Mouse (Mus musculus) mesoderm, embryonic 11.5 days (tissue): ENCODE measurements at regions not wholly inside any gene's neighbourhood (a gene's known extent, or its start where the extent isn't known, plus 50 kb on each side); places are given as distances from the start of the nearest gene placed in this dataset.
A peak's percentile ranks its signal among the peaks of the same experiment; 100 is the strongest.

Experiments used
- DNase-seq: peaks from one replicate; pipeline ENCODE4 v3.0.0-alpha.2; 2012; ENCODE audit warnings: low read depth, low spot score

DNA sequence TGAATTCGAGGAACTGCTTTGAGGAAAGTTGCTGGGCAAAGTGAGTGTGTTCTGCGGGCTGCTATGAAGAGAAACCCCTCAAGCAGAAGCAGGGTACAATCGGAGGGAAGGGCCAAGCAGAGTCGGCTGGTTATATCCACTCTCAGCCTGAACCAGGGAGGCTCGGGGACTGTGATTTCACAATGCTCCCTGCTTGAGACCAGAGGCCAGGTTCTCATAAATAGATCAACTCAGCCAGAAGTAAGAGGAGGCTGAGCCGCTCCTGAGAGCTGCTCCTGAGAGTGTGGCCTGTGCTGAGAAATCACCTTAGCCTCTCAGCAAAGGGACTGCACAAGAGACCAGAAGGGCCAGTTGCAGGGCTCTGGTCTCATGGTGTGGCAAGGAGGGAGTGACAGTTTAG, 149.6 kb downstream of the Tfap2c start:
- no peak for DNase-seq

- no peak for DNase-seq
Observed at GRCm38 (mm10) chr2:172699654-172700053, 150.3 kb downstream of the Tfap2c start.

- DNase-seq: no peak
Observed at GRCm38 (mm10) chr2:172710641-172711040, 161.2 kb downstream of the Tfap2c start.

GRCm38 (mm10) chr2:172726701-172727100, 177.3 kb downstream of the Tfap2c start:
- DNase-seq: no peak

DNA sequence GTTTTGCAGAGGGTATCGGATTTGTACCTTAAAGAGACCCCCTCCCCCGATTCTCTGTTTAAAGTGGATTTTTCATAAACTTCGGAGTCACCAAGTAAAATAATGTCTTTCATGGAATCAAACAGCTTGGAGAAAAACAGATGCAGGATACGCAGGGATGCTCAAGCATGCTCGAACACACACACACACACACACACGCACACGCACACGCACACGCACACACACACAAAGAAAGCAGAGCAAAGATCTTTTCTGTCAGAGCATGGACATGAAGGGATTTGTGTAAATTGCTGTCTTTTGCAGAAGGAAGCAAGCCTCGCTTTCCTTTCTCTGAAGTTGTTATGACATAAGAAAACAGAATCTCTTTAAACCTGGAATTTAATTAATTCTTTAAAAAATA, 178.2 kb downstream of the Tfap2c start:
- no peak for DNase-seq

DNA sequence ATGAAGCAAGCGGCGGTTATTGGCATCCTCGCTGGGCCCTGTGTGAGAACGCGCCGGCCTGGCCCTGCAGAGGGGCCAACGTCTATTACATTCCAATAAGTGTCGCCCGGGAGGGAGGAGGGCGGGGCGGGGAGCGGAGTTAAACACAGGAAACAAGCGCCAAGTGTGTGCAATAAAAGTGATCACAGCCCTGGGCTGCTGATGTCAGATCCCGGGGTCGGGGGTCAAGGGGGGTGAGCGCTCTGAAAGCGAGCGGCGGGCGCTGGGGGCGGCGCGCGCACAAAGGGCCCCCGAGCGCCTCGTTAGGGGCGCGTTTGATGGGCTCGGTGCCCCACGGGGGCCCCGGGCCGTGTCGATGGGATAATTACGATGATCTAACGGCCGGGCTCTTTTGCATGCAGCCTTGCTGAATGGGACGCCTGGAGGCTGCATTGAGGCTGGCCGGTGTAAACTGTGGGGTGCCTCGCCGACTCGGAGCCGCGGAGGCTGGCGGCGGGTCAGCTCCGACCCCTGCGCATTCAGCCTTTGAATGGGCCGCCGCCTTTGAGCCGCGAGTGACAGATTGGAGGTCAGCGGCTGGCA, 178.9 kb downstream of the Tfap2c start:
- peak; percentile 88 for DNase-seq

- DNase-seq: no peak
Observed at GRCm38 (mm10) chr2:172729151-172729550, 179.8 kb downstream of the Tfap2c start.

- no peak for DNase-seq
Observed at GRCm38 (mm10) chr2:172729741-172730140, 180.3 kb downstream of the Tfap2c start.

- DNase-seq: peak; percentile 59
Observed at GRCm38 (mm10) chr2:172731408-172731807, 182.0 kb downstream of the Tfap2c start.

GRCm38 (mm10) chr2:172732453-172733210, 183.2 kb downstream of the Tfap2c start:
- DNase-seq: no peak

DNA sequence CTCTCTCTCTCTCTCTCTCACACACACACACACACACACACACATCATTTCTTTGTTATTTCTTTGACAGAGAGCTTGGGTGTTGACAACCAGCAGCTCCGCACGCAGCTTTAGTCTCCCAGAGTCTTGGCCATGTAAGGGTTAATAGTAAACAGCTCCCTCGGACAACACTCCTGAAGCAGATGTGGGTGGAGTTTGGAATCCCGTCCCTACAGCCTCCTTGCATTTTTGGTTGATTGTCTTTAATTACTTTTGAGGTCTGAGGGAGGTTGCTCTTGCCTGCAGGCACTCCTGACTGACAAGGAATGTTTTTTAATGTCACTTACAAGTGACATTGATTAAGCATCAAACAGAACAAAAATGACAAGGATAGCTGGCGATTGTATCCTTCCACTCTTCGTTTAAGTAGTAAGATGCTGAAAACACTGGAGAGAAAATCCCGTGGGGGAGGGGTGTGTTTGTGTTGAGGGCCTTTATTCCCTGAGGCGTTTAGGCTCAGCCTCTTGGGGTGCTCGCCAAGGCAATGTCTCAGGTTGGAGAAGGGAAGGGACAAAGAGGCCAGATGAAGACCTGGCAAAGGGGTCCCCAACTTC, 184.1 kb downstream of the Tfap2c start:
- DNase-seq: no peak

DNA sequence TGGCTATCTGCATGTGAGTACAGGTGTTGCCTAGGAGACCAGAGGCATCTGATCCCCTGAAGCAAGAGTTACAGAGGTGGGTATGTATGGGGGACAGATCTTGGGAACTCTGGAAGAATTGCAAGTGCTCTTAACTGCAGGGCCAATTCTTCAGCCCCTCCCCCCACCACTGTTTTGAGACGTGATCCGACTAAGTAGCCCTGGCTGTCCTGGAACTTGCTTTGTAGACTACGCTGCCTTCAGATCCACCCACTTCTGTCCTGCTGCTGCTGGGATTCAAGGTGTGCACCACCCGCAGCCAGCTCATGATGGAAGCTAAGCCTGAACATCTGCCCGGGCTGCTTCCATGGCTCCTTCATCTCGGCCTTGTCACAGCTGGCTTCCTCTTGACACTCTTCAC, 186.2 kb downstream of the Tfap2c start:
- DNase-seq: no peak

DNA sequence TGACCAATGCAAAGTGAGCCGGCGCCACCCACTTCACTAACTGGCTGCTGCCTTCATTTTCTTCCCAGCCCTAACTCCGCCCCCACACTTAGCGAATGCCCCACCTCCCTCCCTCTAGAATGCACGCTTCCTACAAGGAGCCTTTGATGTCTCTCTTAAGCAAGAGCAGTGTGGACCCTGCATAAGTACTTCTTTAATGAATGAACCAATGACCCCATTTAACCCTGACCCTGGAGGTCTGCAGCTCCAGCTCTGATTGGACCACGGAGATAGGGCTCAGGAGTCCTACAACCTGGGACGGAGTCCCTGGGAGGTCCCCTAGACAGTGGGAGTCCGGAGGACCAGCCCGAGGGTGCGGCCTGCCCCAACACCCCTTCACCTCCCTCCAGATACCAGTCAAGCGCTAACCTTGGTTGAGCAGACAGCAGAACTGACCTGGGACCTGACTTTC, 189.7 kb downstream of the Tfap2c start:
- DNase-seq: no peak

DNA sequence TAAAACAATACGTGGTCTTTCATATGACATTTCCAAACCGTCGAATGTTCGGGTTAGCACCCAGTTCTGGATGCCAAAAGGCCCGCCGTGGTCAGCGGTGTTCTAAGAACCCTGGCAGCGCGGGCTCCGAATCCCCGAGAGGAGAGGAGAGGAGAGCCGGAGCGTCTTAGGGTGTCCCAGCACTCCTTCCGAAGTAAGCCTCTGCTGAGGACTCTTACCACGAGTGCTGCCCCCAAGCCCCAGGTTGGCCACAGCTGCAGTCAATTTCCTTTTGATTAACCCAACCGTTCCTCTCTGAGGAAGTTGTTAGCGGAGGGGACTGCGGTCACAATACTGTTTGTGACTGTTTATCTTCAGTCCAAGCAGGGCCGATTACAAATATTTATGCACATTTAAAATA, 190.1 kb downstream of the Tfap2c start:
- DNase-seq: no peak

DNA sequence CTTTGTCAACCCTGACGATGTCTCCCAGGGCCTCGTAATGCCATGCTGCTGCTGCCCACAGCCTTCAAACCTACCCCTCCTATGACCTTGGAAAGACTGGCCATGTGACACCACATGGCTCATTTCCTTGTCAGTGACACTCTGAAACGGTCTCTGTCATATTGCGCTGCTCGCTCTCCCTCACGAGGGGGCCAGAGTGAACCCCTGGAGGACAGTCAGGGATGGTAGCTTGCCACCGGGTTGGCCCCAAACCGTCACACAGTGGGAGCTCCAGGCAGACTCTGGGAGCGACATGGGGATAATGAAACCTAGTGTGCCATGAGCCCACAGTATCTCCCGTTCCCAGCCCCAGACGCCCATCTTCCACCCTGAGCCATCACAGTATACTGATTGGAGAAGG, 188.8 kb downstream of the Bmp7 start:
- DNase-seq: no peak

GRCm38 (mm10) chr2:172755686-172756471, 184.2 kb downstream of the Bmp7 start:
- DNase-seq: no peak

DNA sequence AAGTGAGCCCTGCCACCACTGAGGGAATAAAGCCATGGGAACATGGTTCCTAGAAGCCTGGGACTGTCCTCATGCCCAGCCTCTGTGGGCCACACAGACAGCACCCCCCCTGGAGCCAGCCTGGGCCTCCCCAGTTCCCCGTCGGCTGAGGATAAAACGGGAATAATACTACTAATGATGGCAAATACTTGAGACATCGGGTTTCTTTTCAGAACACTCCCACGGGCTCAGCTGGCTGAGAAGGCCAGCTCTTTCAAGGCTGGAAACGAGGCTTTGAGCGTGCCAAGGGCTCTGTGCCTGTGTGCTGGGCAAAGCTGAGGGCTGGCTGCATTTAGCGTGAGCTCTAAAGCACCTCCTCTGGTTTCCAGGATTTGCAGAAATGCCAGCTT, 183.7 kb downstream of the Bmp7 start:
- no peak for DNase-seq

DNA sequence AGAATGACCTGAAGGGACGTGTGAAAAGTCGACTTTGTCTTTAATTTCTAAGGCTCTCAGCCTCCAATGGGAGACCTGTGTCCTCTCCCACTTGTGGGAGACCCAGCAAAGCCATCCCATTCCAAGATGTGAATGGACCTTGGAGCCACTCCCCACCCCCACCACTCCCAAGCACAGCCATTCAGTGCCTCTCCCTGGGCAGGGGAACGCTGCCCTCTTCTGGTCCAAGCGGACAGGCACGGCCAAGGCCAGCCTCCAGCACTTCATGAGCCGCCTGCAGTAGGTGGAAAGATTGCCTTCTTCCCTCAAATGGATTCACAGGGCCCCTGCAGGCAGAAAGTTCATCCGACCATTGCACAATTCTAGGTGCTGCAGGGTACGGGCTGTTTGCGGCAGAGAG, 181.6 kb downstream of the Bmp7 start:
- peak; percentile 79 for DNase-seq

GRCm38 (mm10) chr2:172765260-172765659, 174.9 kb downstream of the Bmp7 start:
- no peak for DNase-seq

- no peak for DNase-seq
Observed at GRCm38 (mm10) chr2:172766403-172766802, 173.7 kb downstream of the Bmp7 start.

GRCm38 (mm10) chr2:172768756-172769155, 171.4 kb downstream of the Bmp7 start:
- no peak for DNase-seq

- DNase-seq: no peak
Observed at GRCm38 (mm10) chr2:172770061-172770460, 170.1 kb downstream of the Bmp7 start.
